Mouse (Mus musculus): ENCODE results near the gene Rhog.

Gene Rhog

DNA sequence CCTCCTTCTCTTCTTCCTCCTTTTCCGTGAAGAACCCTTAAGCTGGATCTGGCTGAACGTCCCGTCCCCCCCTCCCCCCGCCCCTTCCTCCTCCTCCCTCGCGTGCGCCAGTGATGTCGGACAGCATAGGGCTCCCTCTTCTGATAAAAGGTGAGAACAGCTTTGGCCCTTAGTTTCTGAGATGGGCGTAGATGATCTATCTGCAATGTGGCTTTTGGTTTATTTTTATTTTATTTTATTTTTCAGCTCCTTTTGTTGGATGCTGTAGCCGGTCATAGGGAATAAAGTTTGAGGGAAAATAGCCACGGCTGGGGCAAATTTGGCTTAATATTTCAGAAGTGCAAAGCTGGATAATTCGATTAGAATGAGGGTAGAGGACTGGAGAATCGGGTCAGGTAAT is 33.5 kb downstream of the Rhog start:
- no peak for DNase-seq (ENCODE audit: low spot score)

- DNase-seq (ENCODE audit: low spot score), result no peak
Observed at GRCm38 (mm10) chr7:102221899-102222298, 34.0 kb downstream of the Rhog start.

- DNase-seq (ENCODE audit: low spot score), result no peak
Observed at GRCm38 (mm10) chr7:102211071-102211470, 44.8 kb downstream of the Rhog start.

GRCm38 (mm10) chr7:102209756-102210721 is 45.8 kb downstream of the Rhog start, which contains the start of the genes Nup98 and Pgap2:
Gene Nup98, minus strand, starts transcription at chr7:102210176.
Gene Pgap2, plus strand, starts transcription at chr7:102210208.
- peak; percentile 96 for DNase-seq (ENCODE audit: low spot score)

DNA sequence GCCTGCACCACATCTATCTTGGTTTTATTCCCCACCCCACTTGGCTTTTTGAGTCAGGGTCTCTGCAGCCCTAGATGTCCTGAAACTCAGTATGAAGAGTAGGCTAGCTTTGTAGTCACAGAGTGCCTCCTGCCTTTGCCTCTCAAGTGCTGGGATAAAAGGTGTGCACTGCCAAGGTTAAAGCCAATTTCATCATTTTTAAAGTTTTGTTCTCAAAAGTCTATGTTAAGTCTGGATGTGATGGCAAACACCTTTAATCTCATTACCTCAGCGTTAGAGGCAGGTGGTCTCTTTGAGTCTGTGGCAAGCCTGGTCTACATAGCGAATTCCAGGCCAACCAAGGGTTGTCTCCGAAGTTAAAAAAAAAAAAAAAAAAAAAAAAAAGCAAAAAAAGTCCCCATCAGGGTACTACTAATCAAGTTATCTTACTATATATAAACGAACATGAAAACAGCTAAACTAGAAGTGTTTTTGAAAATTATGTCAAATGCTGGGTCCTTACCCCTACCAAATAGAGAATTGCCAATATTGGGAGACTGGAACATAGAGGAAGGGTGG is 47.0 kb downstream of the Rhog start:
- no peak for DNase-seq (ENCODE audit: low spot score)

GRCm38 (mm10) chr7:102205646-102206045 is 50.2 kb downstream of the Rhog start:
- DNase-seq (ENCODE audit: low spot score), result no peak

DNA sequence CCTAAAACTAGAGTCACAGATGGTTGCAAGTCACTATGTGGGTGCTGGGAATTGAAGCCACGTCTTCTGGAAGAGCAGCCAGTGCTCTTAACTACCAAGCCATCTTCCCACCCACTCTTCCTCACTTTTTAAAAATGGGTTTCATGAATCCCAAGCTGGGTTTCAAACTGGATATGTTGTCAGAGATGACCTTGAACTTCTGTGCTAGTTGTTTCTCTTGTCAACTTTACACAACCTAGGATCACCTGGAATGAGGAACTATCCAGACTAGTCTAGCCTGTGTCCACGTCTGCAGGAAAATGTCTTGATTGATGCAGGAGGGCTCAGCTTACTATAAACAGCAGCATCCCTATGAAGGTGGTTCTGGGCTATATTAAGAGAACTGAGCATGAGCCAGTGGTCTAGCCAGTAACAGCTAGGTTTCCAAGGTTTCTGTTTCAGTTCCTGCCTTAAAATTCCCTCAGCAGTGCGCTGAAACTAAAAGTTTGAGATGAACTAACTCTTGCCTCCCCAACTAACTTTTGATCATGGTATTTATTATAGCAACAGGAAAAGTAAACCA is 51.5 kb downstream of the Rhog start:
- no peak for DNase-seq (ENCODE audit: low spot score)

GRCm38 (mm10) chr7:102200996-102201785 is 54.7 kb downstream of the Rhog start:
- DNase-seq (ENCODE audit: low spot score), result no peak

GRCm38 (mm10) chr7:102200576-102200975 is 55.3 kb downstream of the Rhog start:
- DNase-seq (ENCODE audit: low spot score), result no peak

DNA sequence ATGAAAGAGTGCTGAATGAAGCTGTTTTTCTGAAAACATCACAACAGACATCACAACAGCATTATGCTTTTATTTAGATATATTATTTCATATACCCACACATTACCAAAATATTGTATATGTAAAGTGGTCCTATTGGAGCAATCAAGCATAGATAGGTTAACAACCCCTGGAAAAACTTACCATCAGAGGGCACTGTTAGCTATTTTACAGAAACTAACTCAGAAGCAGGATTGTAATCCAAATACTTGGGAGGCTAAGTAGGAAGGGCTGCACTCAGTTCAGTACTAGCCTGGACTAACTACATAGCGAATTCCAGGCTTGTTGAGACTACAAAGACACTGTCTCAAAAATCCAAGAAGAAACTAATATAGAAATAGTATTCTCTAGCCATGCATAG is 63.5 kb downstream of the Rhog start:
- DNase-seq (ENCODE audit: low spot score), result no peak
